ENCODE assay signal across 9 mouse cellular contexts in genomic region chr9:61259421-61260174, GRCm38 (mm10).
DNase-seq lines count a peak whose midpoint lies in the region; ATAC-seq and TF ChIP-seq lines count a peak whose summit lies in the region.
"Had no signal": no experiment of that assay in that cellular context is flagged by ENCODE, and none has a peak within 500 bp of the region (broad histone marks: within the 10 kb centered on the region; RNA-seq: fewer than 3 reads in every experiment).

No protein-coding gene starts in this region.

- H3K4me2 ChIP-seq in lung, postnatal 0 days (replicated peaks; ENCODE audit: low read depth, low read length) = no peak overlapping the region
- 0 out of 2 replicates have a peak overlapping the region, but pooled peaks have one; percentile 7 for H3K4me2 ChIP-seq in embryonic facial prominence, embryonic 13.5 days
- H3K4me2 ChIP-seq in intestine, embryonic 14.5 days (ENCODE audit: low read length) = no peak overlapping the region
- H3K4me2 ChIP-seq in stomach, embryonic 15.5 days = no peak overlapping the region
- no peak overlapping the region for H3K4me2 ChIP-seq in liver, postnatal 0 days (ENCODE audit: low read depth, low read length)

- no peaks in the 10 kb centered on the region for H3K4me1 ChIP-seq in lung, postnatal 0 days (ENCODE audit: insufficient read depth, low read depth, low read length)
- peaks cover 51% of the 10 kb centered on the region for H3K4me1 ChIP-seq in embryonic facial prominence, embryonic 13.5 days
- H3K4me1 ChIP-seq in intestine, embryonic 14.5 days (replicated peaks; ENCODE audit: control insufficient read depth, insufficient read depth, low read length) = peaks cover 25% of the 10 kb centered on the region
- peaks cover 25% of the 10 kb centered on the region for H3K4me1 ChIP-seq in stomach, embryonic 15.5 days
- 0 out of 2 replicates have a peak, but pooled peaks cover 3% of the 10 kb centered on the region for H3K4me1 ChIP-seq in liver, postnatal 0 days (ENCODE audit: insufficient read depth)

- H3K27me3 ChIP-seq in lung, postnatal 0 days (replicated peaks; ENCODE audit: insufficient read depth, low read length) = peaks cover 4% of the 10 kb centered on the region; the same call in 1 of the 2 replicates
- H3K27me3 ChIP-seq in embryonic facial prominence, embryonic 13.5 days = peaks cover 15% of the 10 kb centered on the region
- H3K27me3 ChIP-seq in intestine, embryonic 14.5 days (replicated peaks; ENCODE audit: control insufficient read depth, insufficient read depth, low read length) = no peaks in the 10 kb centered on the region
- no peaks in the 10 kb centered on the region for H3K27me3 ChIP-seq in stomach, embryonic 15.5 days (replicated peaks)
- H3K27me3 ChIP-seq in liver, postnatal 0 days (ENCODE audit: insufficient read depth, low read length) = no peaks in the 10 kb centered on the region

- DNase-seq in lung, postnatal 0 days (ENCODE audit: low spot score) = peak; percentile 40
- no peak for DNase-seq in lung, postnatal 14 days
- DNase-seq in intestine, embryonic 14.5 days (ENCODE audit: low spot score) = no peak
- no peak for DNase-seq in liver, postnatal 0 days
- no peak for DNase-seq in liver
- DNase-seq: layer of hippocampus, postnatal 36 days had no signal

- no peak overlapping the region for H3K9ac ChIP-seq in lung, postnatal 0 days (replicated peaks; ENCODE audit: low read depth)
- H3K9ac ChIP-seq in embryonic facial prominence, embryonic 13.5 days = no peak overlapping the region
- no peak overlapping the region for H3K9ac ChIP-seq in intestine, embryonic 14.5 days (ENCODE audit: low read length)
- H3K9ac ChIP-seq in stomach, embryonic 15.5 days = no peak overlapping the region
- H3K9ac ChIP-seq in liver, postnatal 0 days (replicated peaks) = no peak overlapping the region

- H3K36me3 ChIP-seq in lung, postnatal 0 days (ENCODE audit: insufficient read depth, low read length) = no peaks in the 10 kb centered on the region
- H3K36me3 ChIP-seq in embryonic facial prominence, embryonic 13.5 days = no peaks in the 10 kb centered on the region
- H3K36me3 ChIP-seq in intestine, embryonic 14.5 days (ENCODE audit: control insufficient read depth, insufficient read depth, low read length) = no peaks in the 10 kb centered on the region
- H3K36me3 ChIP-seq in stomach, embryonic 15.5 days = no peaks in the 10 kb centered on the region
- no peaks in the 10 kb centered on the region for H3K36me3 ChIP-seq in liver, postnatal 0 days (replicated peaks; ENCODE audit: insufficient read depth, low read length)

- H3K27ac ChIP-seq in lung, postnatal 0 days (ENCODE audit: low read length) = no peak overlapping the region
- 0 out of 2 replicates have a peak overlapping the region, but pooled peaks have one; percentile 33 for H3K27ac ChIP-seq in embryonic facial prominence, embryonic 13.5 days
- peak overlapping the region; percentile 11 for H3K27ac ChIP-seq in intestine, embryonic 14.5 days (ENCODE audit: low read depth)
- H3K27ac ChIP-seq in stomach, embryonic 15.5 days = no peak overlapping the region
- H3K27ac ChIP-seq in liver, postnatal 0 days (ENCODE audit: low read depth) = no peak overlapping the region

- no peak overlapping the region for H3K4me3 ChIP-seq in lung, postnatal 0 days (ENCODE audit: low read depth, low read length)
- no peak overlapping the region for H3K4me3 ChIP-seq in embryonic facial prominence, embryonic 13.5 days
- no peak overlapping the region for H3K4me3 ChIP-seq in intestine, embryonic 14.5 days (ENCODE audit: low read depth, low read length)
- no peak overlapping the region for H3K4me3 ChIP-seq in stomach, embryonic 15.5 days (replicated peaks)
- H3K4me3 ChIP-seq in liver, postnatal 0 days (ENCODE audit: low read depth, low read length) = no peak overlapping the region

- no peaks in the 10 kb centered on the region for H3K9me3 ChIP-seq in lung, postnatal 0 days (ENCODE audit: low read length)
- H3K9me3 ChIP-seq in embryonic facial prominence, embryonic 13.5 days = 0 out of 2 replicates have a peak, but pooled peaks cover 3% of the 10 kb centered on the region
- H3K9me3 ChIP-seq in intestine, embryonic 14.5 days (ENCODE audit: control insufficient read depth, low read length) = no peaks in the 10 kb centered on the region
- H3K9me3 ChIP-seq in stomach, embryonic 15.5 days = no peaks in the 10 kb centered on the region
- no peaks in the 10 kb centered on the region for H3K9me3 ChIP-seq in liver, postnatal 0 days (ENCODE audit: low read length)

- TF ChIP-seq CTCF in lung, postnatal 0 days (IDR thresholded peaks at IDR 0.05) = peak; percentile 21
- no peak for TF ChIP-seq CTCF in liver, postnatal 0 days (IDR thresholded peaks at IDR 0.05; ENCODE audit: low read depth)

- ATAC-seq in lung, postnatal 0 days = no peak
- ATAC-seq in embryonic facial prominence, embryonic 13.5 days (ENCODE audit: insufficient number of reproducible peaks, insufficient read depth, low FRiP score, low TSS enrichment, low read depth) = 0 out of 2 replicates have a peak, but pooled peaks have one; percentile 49
- peak; percentile 26; the same call in 1 of the 2 replicates for ATAC-seq in intestine, embryonic 14.5 days (replicated peaks; ENCODE audit: low FRiP score, low TSS enrichment, low read depth)
- peak; percentile 27; the same call in 1 of the 2 replicates for ATAC-seq in stomach, embryonic 15.5 days (ENCODE audit: insufficient read depth, low FRiP score, low read depth)
- no peak for ATAC-seq in liver, postnatal 0 days
- no peak for ATAC-seq in megakaryocyte-erythroid progenitor cell, adult 5-6 weeks (replicated peaks; ENCODE audit: low FRiP score, low TSS enrichment, poor library complexity, severe bottlenecking)

- TF ChIP-seq EP300 in lung, postnatal 0 days (IDR thresholded peaks at IDR 0.05) = no peak
- TF ChIP-seq EP300 in liver, postnatal 0 days (IDR thresholded peaks at IDR 0.05; ENCODE audit: low read depth) = no peak

- 20% methylated on average over 7 of the region's 7 CpGs for WGBS in lung, postnatal 0 days
- 12% methylated on average over 7 of the region's 7 CpGs for WGBS in embryonic facial prominence, embryonic 13.5 days
- WGBS in intestine, embryonic 14.5 days = 15% methylated on average over 7 of the region's 7 CpGs
- WGBS in stomach, embryonic 15.5 days = 18% methylated on average over 7 of the region's 7 CpGs
- WGBS in liver, postnatal 0 days (ENCODE audit: insufficient replicate concordance) = 21% methylated on average over 7 of the region's 7 CpGs

Comparison
In these comparisons a context has a peak if more than half of its experiments do, and no peak if none do; other contexts are left out.
1. ATAC-seq: peak in embryonic facial prominence, embryonic 13.5 days (single experiment), intestine, embryonic 14.5 days (single experiment) and stomach, embryonic 15.5 days (single experiment); none in lung, postnatal 0 days (single experiment), liver, postnatal 0 days (single experiment) and megakaryocyte-erythroid progenitor cell, adult 5-6 weeks (single experiment).
2. H3K27ac ChIP-seq: peak in embryonic facial prominence, embryonic 13.5 days (single experiment) and intestine, embryonic 14.5 days (single experiment); none in lung, postnatal 0 days (single experiment), stomach, embryonic 15.5 days (single experiment) and liver, postnatal 0 days (single experiment).